Mouse (Mus musculus) heart, embryonic 15.5 days (tissue): Measurements from ENCODE around the gene Nisch. TPM values are rescaled to one million over a fixed set of nuclear protein-coding genes. Genes with fewer than 3 reads are reported as not detected.

Experiments
- ATAC-seq: fragments of 200-750 bp; cut with Nextera tagmentation; replicated peaks from 2 replicates; pipeline ENCODE4 v1.8.0; 2017; ENCODE audit warnings: low read depth, moderate TSS enrichment; ENCODE audit not compliant: insufficient number of reproducible peaks, insufficient read depth, low FRiP score
- H3K27ac ChIP-seq: fragments of 300-500 bp; sonication (generic); 2 replicates; pipeline ENCODE4 v1.5.1; 2015; ENCODE audit warnings: mild to moderate bottlenecking, inconsistent platforms
- H3K27me3 ChIP-seq: fragments of 300-500 bp; sonication (generic); 2 replicates; pipeline ENCODE4 v1.6.1; 2015; ENCODE audit warnings: inconsistent platforms
- H3K36me3 ChIP-seq: fragments of 300-500 bp; sonication (generic); 2 replicates; pipeline ENCODE4 v1.6.1; 2015; ENCODE audit warnings: mild to moderate bottlenecking, inconsistent platforms
- H3K4me1 ChIP-seq: fragments of 300-500 bp; sonication (generic); replicated peaks from 2 replicates; pipeline ENCODE4 v1.6.1; 2015; ENCODE audit warnings: inconsistent platforms
- H3K4me2 ChIP-seq: fragments of 300-500 bp; sonication (generic); 2 replicates; pipeline ENCODE4 v1.6.1; 2015; ENCODE audit warnings: inconsistent platforms, mild to moderate bottlenecking, moderate library complexity
- H3K4me3 ChIP-seq: fragments of 300-500 bp; sonication (generic); 2 replicates; pipeline ENCODE4 v1.5.1; 2015; ENCODE audit warnings: mild to moderate bottlenecking, inconsistent platforms
- H3K9ac ChIP-seq: fragments of 300-500 bp; sonication (generic); 2 replicates; pipeline ENCODE4 v1.6.1; 2015; ENCODE audit warnings: mild to moderate bottlenecking, inconsistent platforms
- H3K9me3 ChIP-seq: fragments of 300-500 bp; sonication (generic); replicated peaks from 2 replicates; pipeline ENCODE4 v1.6.1; 2016; ENCODE audit warnings: inconsistent platforms
- WGBS: fragments of 180-500 bp; shearing (Covaris S2); methylation state at CpG from one replicate; pipeline ENCODE4 v1.1.7; 2015; ENCODE audit warnings: mixed read lengths; 5-methylcytosine and 5-hydroxymethylcytosine counted together
- polyA plus RNA-seq: library from polyadenylated mRNA; unstranded; fragments of >200 nt; fragmentation: Nextera tagmentation; extraction: Ambion mirVana; gene quantifications from 2 replicates; pipeline ENCODE4 v1.2.1, GENCODE M21; 2015

Nisch gene
- polyA plus RNA-seq, 1 experiment from 2014 or later, result 287 TPM

DNA sequence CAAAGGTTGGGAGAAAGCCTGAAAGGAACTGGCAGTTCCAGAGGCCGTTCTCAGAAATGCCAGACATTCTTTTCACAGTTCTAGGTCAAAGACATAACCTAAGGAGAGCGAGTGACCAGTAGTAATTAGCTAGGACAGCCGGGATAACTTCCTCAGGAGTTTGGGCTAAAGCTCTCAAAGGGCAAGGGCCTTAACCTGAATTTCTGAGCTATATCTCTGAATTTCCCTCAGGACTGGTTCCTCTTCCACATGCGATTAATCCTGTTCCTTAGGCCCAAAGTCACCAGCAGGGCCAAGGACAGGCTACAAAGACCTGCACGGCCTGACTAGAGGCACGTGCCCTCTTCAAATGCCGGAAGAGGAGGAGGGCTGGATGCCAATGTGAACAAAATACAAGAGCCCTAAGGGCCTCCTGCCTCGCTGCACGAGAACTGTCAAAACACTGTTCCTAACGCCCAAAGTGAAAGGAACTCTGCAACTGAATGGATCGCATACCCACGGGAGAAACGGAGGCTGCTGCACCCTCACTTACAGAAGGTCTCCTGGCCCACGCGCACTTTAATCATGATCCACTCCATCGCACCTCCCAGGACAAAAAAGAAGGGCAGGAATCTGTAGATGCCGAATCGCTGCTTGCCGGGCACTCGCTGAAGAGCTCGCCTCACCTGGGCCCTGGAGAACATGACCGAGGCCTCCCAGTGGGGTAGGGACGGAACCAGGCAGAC lies 88.5 kb downstream of the Nisch start:
- Histone ChIP-seq H3K36me3 (peaks cover 11% of the 10 kb centered on the region), H3K4me1 (peaks cover 54% of the 10 kb centered on the region), H3K27me3 (no peaks in the 10 kb centered on the region), H3K9me3 (no peaks in the 10 kb centered on the region), H3K4me2 (peak overlapping the region; percentile 77), H3K27ac (peak overlapping the region; percentile 95), H3K9ac (peak overlapping the region; percentile 77), H3K4me3 (peak overlapping the region; percentile 75)
- under 1% methylated on average over 23 of the region's 23 CpGs for WGBS
- peak; percentile 23; the same call in 1 of the 2 replicates for ATAC-seq

DNA sequence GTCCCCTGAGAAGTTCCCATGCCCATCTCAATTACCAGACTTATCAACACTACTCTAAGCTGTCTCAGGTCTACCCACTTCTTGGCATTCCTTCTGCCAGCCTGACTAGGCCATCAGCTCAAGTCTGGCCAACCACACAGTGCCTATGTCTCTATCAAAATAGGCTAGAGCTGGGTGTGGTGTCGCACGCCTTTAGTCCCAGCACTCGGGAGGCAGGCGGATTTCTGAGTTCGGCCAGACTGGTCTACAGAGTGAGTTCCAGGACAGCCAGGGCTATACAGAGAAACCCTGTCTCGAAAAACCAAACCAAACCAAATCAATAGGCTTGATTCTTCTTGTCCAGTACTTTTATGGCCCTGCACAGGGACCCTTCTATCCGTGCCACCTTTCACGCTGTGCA lies 89.9 kb downstream of the Nisch start:
- no peaks in the 10 kb centered on the region for H3K27me3 ChIP-seq
- no peak for ATAC-seq
- peaks cover 16% of the 10 kb centered on the region for H3K36me3 ChIP-seq
- no peaks in the 10 kb centered on the region for H3K9me3 ChIP-seq
- 84% methylated on average over 8 of the region's 8 CpGs for WGBS
- peak overlapping the region; percentile 45 for H3K4me2 ChIP-seq
- H3K27ac ChIP-seq, result peak overlapping the region; percentile 26; the same call in 1 of the 2 replicates
- H3K4me1 ChIP-seq, result peaks cover 40% of the 10 kb centered on the region
- H3K9ac ChIP-seq, result no peak overlapping the region
- peak overlapping the region; percentile 21; the same call in 1 of the 2 replicates for H3K4me3 ChIP-seq

DNA sequence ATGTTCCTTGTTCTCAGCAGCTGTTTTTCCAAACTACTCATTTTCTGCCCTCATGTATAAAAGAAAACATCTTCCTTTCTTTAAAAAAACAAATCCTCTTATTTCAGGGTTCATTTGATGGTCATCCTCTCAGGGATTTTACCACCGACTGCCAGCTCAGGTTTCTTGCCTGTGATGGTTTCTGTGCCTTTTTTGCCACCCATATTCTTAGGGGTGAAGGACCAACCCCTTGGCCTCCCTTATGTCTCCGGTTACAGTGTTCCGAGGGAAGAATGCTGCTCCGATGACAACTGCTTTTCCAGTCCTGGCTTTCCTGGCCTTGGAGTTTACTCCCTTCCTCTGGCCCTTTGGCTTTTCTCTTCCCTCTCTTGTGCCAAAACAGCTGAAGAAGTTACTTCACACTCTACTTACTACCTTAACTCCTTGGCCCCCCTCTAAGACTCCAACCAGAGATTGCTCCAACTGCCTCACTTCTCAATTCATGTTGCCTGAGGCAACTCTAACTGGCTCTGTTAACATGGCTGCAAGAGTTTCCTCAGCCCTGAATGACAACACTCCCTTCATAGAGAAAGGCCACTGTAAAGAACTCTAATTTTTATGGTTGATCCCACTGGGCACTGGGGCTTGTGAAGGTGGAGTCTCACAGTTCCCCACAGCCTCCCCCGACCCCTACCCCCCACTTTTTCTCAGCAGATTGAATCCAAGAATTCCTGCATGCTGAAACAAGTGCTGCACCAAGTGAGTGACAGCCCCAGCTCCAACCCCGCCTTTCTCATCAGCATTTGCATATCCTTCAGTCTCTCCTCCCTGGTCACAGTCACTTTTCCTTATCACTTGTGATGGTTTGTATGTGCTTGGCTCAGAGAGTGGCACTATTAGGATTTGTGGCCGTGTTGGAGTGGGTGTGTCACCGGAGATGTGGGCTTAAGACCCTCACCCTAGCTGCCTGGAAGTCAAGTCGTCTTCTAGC lies 91.4 kb downstream of the Nisch start:
- Histone ChIP-seq H3K27ac (peak overlapping the region; percentile 71), H3K36me3 (peaks cover 20% of the 10 kb centered on the region), H3K4me3 (no peak overlapping the region)

More for the DNA sequence above, 91.4 kb downstream of the Nisch start:
- no peak for ATAC-seq
- peaks cover 33% of the 10 kb centered on the region for H3K4me1 ChIP-seq
- WGBS, result 47% methylated on average over 9 of the region's 9 CpGs
- H3K9ac ChIP-seq, result no peak overlapping the region
- H3K9me3 ChIP-seq, result no peaks in the 10 kb centered on the region
- H3K4me2 ChIP-seq, result peak overlapping the region; percentile 7; the same call in 1 of the 2 replicates
- no peaks in the 10 kb centered on the region for H3K27me3 ChIP-seq

Other genes starting within 250 kb of the Nisch start
- 45.2 and 46.8 TPM in 2 replicates for gene Glt8d1, start 215.5 kb downstream of the Nisch start, polyA plus RNA-seq
- 310 and 368 TPM in 2 replicates for gene Spcs1, start 215.3 kb downstream of the Nisch start, polyA plus RNA-seq
- gene Pbrm1, start 197.8 kb downstream of the Nisch start, polyA plus RNA-seq, result 91.4 and 101 TPM in 2 replicates
- gene Gnl3, start 197.8 kb downstream of the Nisch start, polyA plus RNA-seq, result 54.2 and 55.1 TPM in 2 replicates
- gene Smim4, start 88.0 kb downstream of the Nisch start, polyA plus RNA-seq, result 75.6 and 94.1 TPM in 2 replicates
- 278 and 339 TPM in 2 replicates for gene Nt5dc2, start 85.9 kb downstream of the Nisch start, polyA plus RNA-seq
- gene Stab1, start 48.3 kb downstream of the Nisch start, polyA plus RNA-seq, result 43.7 and 46.8 TPM in 2 replicates
- gene Tnnc1, start 8.6 kb downstream of the Nisch start, polyA plus RNA-seq, result 3,799 and 4,649 TPM in 2 replicates
- gene Sema3g, start 914 bp upstream of the Nisch start, polyA plus RNA-seq, result 0.60 and 0.83 TPM in 2 replicates
- gene Phf7, start 34.4 kb upstream of the Nisch start, polyA plus RNA-seq, result 7.9 and 8.3 TPM in 2 replicates
- gene Bap1, start 34.5 kb upstream of the Nisch start, polyA plus RNA-seq, result 43.2 and 59.0 TPM in 2 replicates
- 0.63 and 1.3 TPM in 2 replicates for gene Dnah1, start 107.0 kb upstream of the Nisch start, polyA plus RNA-seq
- 35.0 and 41.0 TPM in 2 replicates for gene Capn7, start 119.7 kb upstream of the Nisch start, polyA plus RNA-seq
- 21.4 and 28.4 TPM in 2 replicates for gene Sh3bp5, start 219.1 kb upstream of the Nisch start, polyA plus RNA-seq